Mouse (Mus musculus) layer of hippocampus, adult 6 months (tissue): ENCODE data around the gene Ranbp6. TPM values are rescaled to one million over a fixed set of nuclear protein-coding genes. Genes with fewer than 3 reads are reported as not detected.

ENCODE experiments used
- long read RNA-seq, 2 experiments: library from polyadenylated mRNA; unstranded; transcript quantifications; one replicate each; pipeline ENCODE4 v2.0.0; 2019 to 2020
- polyA plus RNA-seq: library from polyadenylated mRNA; unstranded; fragments of <200 nt; fragmentation: Nextera tagmentation; gene quantifications from 2 replicates; pipeline ENCODE4 v1.2.3, GENCODE M21; 2021

Gene Ranbp6
- polyA plus RNA-seq = 8.9 and 12.0 TPM in 2 replicates
- long read RNA-seq, experiment 1, full-length matches to known transcripts = 20 of 20 reads
- long read RNA-seq, experiment 1, partial matches to known transcripts = 0 of 20 reads
- long read RNA-seq, experiment 1, other reads (novel, unspliced or antisense) = 0 of 20 reads
- long read RNA-seq, experiment 2, full-length matches to known transcripts = 129 of 133 reads
- long read RNA-seq, experiment 2, partial matches to known transcripts = 0 of 133 reads
- long read RNA-seq, experiment 2, other reads (novel, unspliced or antisense) = 4 of 133 reads

DNA sequence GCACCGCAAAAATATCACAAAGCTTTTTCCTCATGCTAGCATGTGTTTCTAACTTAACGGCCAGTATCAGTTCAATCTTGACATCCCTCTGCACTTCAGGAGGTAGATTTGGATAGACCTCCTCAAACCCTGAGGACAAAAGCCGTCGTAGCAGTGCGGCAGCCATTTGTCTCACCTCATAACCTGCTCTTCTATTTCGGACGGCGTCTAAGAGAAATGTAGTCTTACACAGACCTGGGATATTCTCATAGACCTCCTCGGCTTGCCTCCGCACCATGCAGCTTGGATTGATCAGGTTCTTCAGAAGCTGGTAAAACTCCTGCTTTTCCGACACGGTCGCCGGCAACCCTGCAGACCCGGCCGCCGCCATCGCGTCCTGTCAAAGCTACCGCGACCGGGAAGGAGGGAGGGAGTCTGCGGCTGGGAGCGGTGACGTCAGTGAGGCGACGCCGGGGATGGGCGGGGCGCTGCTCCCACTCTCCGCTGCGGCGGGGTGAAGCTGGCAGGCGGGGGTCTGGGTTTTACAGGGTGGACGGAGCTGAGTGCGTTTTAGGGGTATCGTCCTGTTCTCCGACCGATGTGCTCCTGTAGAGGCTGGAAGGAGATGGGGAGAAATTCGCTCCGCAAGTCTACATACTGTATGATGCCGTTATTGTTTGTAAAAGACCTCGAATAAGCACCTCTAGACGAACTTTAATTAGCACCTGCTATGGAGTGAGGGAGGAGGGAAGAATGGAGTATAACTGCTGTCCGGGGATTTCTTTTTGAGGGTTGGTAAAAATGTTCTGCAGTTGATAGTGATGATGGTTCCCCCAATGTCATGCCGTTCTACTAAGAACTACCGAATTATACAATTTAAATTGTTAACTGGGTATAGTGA, at the start of gene Ranbp6:
Gene Ranbp6, minus strand, starts transcription at position 394 of the 880 bp plus-strand sequence.

DNA sequence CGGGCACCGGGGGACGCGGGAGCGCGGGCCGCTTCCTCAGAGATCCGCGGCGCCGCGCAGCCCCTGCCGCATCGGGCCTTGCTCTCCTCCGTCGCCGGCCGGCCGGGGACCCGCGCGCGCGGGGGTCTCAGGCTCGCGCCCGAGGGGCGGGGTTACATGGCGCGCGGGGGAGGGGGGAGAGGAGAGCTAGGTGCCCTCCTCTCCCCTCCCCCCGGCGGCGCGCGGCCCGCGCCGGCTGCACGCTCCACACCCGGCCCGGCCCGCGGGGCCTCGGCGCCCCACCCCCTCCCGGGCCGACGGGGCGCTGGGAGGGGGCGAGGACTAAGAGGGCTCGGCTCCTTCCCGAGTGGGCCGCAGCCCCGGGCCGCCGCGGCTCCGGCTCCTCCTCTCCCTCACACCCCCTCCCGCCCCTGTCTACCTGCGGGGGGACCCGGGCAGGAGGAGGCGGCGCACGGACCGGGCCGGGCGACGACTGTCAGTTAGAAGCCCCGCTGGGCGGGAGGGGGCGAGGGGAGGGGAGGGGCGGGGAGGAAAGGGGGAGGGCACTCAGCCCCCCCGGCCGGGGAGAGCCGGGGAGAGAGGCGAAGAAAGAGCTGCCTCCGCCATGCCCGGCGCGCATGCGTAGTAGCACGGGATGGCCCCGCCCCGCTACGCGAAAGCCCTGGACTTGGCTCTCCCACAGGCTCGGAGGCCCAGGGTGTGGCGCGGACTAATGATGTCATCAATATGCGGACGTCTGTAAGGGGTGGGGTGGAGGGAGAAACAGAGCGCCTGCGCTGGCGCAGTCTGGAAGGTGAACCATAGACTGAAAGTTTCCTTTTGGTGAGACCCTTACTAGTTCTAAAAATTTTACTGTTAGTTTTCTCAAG, 6.6 kb downstream of the Ranbp6 start, which contains the start of gene 9930021J03Rik:
Gene 9930021J03Rik, minus strand, starts transcription at position 73 of the 869 bp plus-strand sequence.

Other genes with a start within 250 kb of the Ranbp6 start
- 9.5 and 13.7 TPM in 2 replicates for gene Ermp1, start 164.6 kb downstream of the Ranbp6 start, polyA plus RNA-seq
- not detected in 2 replicates for gene Mlana, start 115.2 kb downstream of the Ranbp6 start, polyA plus RNA-seq
- 3.7 and 3.8 TPM in 2 replicates for gene 9930021J03Rik, start 7.0 kb downstream of the Ranbp6 start, polyA plus RNA-seq
- gene Il33, start 112.1 kb upstream of the Ranbp6 start, polyA plus RNA-seq = 77.6 and 80.0 TPM in 2 replicates
- not detected in 2 replicates for gene Trpd52l3, start 190.8 kb upstream of the Ranbp6 start, polyA plus RNA-seq
- gene Uhrf2, start 217.5 kb upstream of the Ranbp6 start, polyA plus RNA-seq = 8.3 and 9.1 TPM in 2 replicates